Mouse (Mus musculus): Measurements from ENCODE around the gene Flt3l. TPM values are rescaled to one million over a fixed set of nuclear protein-coding genes. Genes with fewer than 3 reads are reported as not detected.
"Not testable (repeated sequence)": the region's sequence is repeated elsewhere in the genome, so short reads cannot be mapped to it uniquely, and the experiment has no call there.

The Flt3l gene
- polyA plus RNA-seq, 1 experiment from 2014 or later, result 3.4 TPM

DNA sequence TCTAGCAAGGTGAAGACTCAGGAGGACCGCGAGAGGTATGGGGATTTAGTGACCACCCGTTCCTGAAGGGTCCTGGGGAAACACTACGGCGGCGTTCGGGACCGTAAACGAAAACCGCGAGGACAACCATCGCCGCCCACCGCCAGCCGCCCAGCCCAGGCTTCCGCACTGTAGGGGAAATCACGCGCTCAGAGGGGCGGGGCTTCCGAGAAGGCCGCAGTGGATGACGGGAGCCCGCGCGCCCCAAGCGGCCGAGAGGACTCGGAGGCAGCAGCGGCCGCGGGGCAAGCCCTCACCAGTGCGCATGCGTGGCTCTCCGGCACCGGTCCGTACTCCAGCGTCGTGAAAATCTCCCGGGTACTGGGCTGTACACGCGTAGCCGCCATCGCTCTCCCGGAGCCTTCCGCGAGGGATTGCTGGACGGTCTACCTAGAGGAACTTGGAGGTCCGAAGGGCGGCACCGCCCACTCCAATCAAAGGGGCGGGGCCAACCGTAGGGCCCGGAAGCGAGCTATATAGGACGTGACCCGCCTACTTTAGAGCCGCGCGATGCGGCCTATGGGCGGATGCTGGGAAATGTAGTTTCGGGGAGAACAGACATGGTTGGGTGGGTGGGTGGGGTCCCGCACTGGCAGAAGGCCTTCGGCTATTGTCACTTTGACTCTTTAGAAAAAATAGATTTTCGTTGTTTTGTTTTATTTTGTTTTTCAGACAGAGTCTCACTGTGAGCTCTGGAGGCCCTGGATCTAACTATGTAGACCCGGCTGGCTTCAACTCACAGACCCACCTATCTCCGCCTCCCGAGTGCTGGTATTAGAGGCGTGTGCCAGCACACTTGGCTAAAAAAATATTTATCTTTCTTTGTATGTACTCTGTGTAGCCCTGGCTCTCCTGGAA lies 18.1 kb upstream of the Flt3l start, which contains the start of the genes Pih1d1 and Aldh16a1:
TSS of gene Pih1d1 (plus strand) at position 208 of the 897 bp plus-strand sequence.
TSS of gene Aldh16a1 (minus strand) at position 489 of the 897 bp plus-strand sequence.
- Histone ChIP-seq H3K4me2 (peak within 1 kb of the TSS; percentile 89), H3K9me3 (replicated peaks) (no peaks in the 10 kb centered on the region), H3K27me3 (no peaks in the 10 kb centered on the region), H3K4me1 (replicated peaks) (peaks cover 39% of the 10 kb centered on the region), H3K4me3 (replicated peaks) (peak within 1 kb of the TSS; percentile 90), H3K27ac (replicated peaks) (peak within 1 kb of the TSS; percentile 95), H3K9ac (peak within 1 kb of the TSS; percentile 91), H3K36me3 (replicated peaks) (peaks cover 10% of the 10 kb centered on the region)
- ATAC-seq (ENCODE audit: insufficient read depth), result peak; percentile 93
- 3% methylated on average over 69 of the region's 69 CpGs for WGBS (ENCODE audit: insufficient replicate concordance)

DNA sequence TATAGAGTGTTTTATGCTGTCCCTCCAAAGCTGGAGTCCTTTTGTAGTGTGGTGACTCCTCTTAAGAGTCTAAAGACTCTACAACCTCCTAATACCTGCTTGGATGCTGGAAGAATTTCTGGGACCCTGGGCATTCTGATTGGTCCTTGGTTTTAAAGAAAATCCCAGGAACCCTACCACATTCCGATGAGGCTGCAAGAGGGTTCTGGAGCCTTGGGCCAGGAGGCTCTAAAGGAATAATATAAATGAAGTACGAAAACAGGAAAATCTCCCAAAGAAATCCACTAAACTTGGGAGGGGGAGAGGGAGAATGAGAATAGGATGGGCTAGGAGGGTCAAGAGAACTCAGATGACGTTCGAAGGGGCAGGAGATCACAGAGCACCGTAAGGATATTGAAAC lies 17.4 kb upstream of the Flt3l start:
- peak overlapping the region; percentile 90 for H3K4me3 ChIP-seq (replicated peaks)
- peak overlapping the region; percentile 95 for H3K27ac ChIP-seq (replicated peaks)
- H3K4me2 ChIP-seq, result peak overlapping the region; percentile 89
- H3K9me3 ChIP-seq (replicated peaks), result no peaks in the 10 kb centered on the region
- peaks cover 39% of the 10 kb centered on the region for H3K4me1 ChIP-seq (replicated peaks)
- peak overlapping the region; percentile 91 for H3K9ac ChIP-seq
- H3K27me3 ChIP-seq, result no peaks in the 10 kb centered on the region
- ATAC-seq (ENCODE audit: insufficient read depth), result no peak
- 2% methylated on average over 5 of the region's 5 CpGs for WGBS (ENCODE audit: insufficient replicate concordance)
- H3K36me3 ChIP-seq (replicated peaks), result peaks cover 9% of the 10 kb centered on the region; the same call in 1 of the 2 replicates

DNA sequence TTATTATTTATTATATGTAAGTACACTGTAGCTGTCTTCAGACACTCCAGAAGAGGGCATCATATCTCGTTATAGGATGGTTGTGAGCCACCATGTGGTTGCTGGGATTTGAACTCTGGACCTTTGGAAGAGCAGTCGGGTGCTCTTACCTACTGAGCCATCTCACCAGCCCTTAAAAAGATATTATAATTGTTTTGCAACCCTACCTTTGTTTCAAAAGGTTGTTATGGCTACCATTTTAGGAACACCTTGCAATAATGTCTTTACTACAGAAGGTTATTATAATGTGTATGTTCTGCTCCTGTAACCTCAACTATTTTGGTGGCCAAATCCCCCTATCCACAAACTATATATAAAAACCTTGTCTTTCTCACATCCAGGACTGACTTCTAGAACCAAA lies 16.8 kb upstream of the Flt3l start:
- H3K4me3 ChIP-seq (replicated peaks), result peak overlapping the region; percentile 90

DNA sequence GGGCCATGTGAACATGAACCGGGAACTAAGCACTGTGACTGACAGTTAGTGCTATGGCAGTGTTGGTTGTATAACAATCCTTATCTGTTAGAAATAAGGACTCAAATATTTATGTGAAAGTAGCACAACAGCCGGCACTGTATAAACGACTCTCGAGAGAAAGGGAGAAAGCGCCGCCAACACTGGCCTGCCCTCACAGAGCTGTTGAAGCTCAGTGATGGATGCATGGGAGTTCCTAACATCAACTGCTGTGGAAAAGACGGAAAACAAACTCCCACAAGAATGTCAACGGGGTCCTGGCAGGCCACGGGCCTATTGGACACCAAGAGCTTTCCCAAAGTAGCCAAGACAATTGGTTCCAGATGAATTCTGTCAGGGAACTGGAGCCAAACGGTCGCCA lies 15.1 kb upstream of the Flt3l start:
- peaks cover 7% of the 10 kb centered on the region; the same call in 1 of the 2 replicates for H3K36me3 ChIP-seq (replicated peaks)
- 65% methylated on average over 11 of the region's 11 CpGs for WGBS (ENCODE audit: insufficient replicate concordance)
- no peak for ATAC-seq (ENCODE audit: insufficient read depth)
- H3K4me3 ChIP-seq (replicated peaks), result no peak overlapping the region
- no peak overlapping the region for H3K9ac ChIP-seq
- H3K9me3 ChIP-seq (replicated peaks), result no peaks in the 10 kb centered on the region
- peaks cover 52% of the 10 kb centered on the region for H3K4me1 ChIP-seq (replicated peaks)
- no peaks in the 10 kb centered on the region for H3K27me3 ChIP-seq
- H3K27ac ChIP-seq (replicated peaks), result no peak overlapping the region
- no peak overlapping the region for H3K4me2 ChIP-seq

More for the DNA sequence above, 16.8 kb upstream of the Flt3l start:
- H3K27ac ChIP-seq (replicated peaks), result peak overlapping the region; percentile 95; the same call in 1 of the 2 replicates
- not testable (repeated sequence) for ATAC-seq (ENCODE audit: insufficient read depth); H3K9me3 ChIP-seq (replicated peaks); H3K27me3 ChIP-seq; H3K36me3 ChIP-seq (replicated peaks)
- H3K4me1 ChIP-seq (replicated peaks), result peaks cover 44% of the 10 kb centered on the region
- 68% methylated on average over 2 of the region's 2 CpGs for WGBS (ENCODE audit: insufficient replicate concordance)
- peak overlapping the region; percentile 91 for H3K9ac ChIP-seq
- H3K4me2 ChIP-seq, result peak overlapping the region; percentile 89

DNA sequence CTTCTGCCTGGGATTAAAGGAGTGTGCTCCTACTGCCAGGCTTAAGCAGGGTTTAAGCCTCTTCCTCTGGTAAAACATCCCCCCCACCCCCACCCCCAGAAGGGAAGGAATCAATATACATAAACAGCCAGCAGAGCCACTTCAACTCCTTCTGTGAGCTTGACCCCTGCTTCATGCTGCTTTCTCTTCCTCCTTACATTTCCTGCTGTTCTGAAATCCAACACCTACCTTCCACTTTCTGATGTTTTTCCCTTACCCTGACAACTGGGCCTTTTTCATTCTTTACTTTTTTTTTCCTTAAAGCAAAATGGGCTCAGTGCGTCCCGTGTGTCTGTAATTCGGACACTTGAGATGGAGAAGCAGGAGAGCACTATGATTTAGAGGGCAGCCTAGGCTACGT lies 14.1 kb upstream of the Flt3l start:
- no peak overlapping the region for H3K27ac ChIP-seq (replicated peaks)
- ATAC-seq (ENCODE audit: insufficient read depth), result no peak
- WGBS (ENCODE audit: insufficient replicate concordance), result 70% methylated on average over 4 of the region's 4 CpGs

DNA sequence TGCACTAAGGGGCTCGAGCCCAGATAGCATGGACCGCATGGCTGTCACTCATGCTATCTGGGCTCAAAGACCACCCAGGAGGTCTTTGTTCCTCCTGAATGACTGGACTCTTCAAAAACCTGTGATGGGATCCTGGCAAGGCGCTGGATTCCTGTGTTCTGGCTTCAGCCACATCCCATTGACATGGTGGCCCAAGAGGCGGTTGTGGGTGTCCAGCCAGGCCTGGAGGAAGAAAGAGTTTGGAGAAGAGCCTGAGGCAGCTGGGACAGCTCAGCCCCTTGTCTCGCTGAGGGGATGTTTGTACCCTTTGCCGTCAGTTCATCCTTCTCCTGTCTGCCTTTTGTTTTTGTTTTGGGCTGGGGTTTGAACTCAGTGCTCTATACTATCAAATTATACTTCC lies 13.3 kb upstream of the Flt3l start:
- H3K27ac ChIP-seq (replicated peaks), result no peak overlapping the region
- no peaks in the 10 kb centered on the region for H3K27me3 ChIP-seq
- no peak overlapping the region for H3K4me2 ChIP-seq
- WGBS (ENCODE audit: insufficient replicate concordance), result 75% methylated on average over 6 of the region's 6 CpGs
- H3K9me3 ChIP-seq (replicated peaks), result no peaks in the 10 kb centered on the region
- ATAC-seq (ENCODE audit: insufficient read depth), result no peak
- no peak overlapping the region for H3K4me3 ChIP-seq (replicated peaks)
- peaks cover 21% of the 10 kb centered on the region for H3K36me3 ChIP-seq (replicated peaks)
- peaks cover 40% of the 10 kb centered on the region for H3K4me1 ChIP-seq (replicated peaks)
- H3K9ac ChIP-seq, result no peak overlapping the region

More for the DNA sequence above, 14.1 kb upstream of the Flt3l start:
- no peaks in the 10 kb centered on the region for H3K9me3 ChIP-seq (replicated peaks)
- peaks cover 48% of the 10 kb centered on the region for H3K4me1 ChIP-seq (replicated peaks)
- H3K4me3 ChIP-seq (replicated peaks), result no peak overlapping the region
- H3K36me3 ChIP-seq (replicated peaks), result peaks cover 17% of the 10 kb centered on the region
- H3K27me3 ChIP-seq, result no peaks in the 10 kb centered on the region
- H3K9ac ChIP-seq, result no peak overlapping the region
- no peak overlapping the region for H3K4me2 ChIP-seq

DNA sequence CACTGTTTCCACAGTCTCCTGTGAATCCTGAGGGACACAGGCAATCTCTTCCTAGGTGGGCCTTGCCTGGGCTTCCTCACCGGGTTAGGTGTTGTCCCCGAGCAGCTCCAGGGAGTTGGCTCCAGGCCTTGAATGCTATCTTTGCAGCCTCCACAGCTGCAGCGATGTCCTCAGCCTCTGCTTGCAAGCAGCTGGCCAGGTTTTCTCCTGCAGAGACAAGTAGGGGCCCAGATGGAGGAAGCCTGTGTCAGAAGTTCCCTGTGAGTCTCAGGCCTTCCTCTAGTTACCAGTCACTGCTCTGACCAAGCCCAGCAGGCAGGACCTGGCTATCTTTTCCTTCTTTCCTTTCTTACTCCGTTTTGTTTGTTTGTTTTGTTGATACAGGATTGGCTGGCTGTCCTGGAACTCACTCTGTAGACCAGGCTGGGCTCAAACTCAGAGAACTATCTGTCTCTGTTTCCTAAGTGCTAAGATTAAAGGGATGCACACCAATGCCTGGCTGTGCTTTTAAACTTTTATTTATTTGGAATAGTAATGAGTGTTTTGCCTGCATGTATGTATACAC lies 12.4 kb upstream of the Flt3l start:
- no peak overlapping the region for H3K4me3 ChIP-seq (replicated peaks)
- no peaks in the 10 kb centered on the region for H3K27me3 ChIP-seq
- no peak overlapping the region for H3K9ac ChIP-seq
- peaks cover 30% of the 10 kb centered on the region for H3K36me3 ChIP-seq (replicated peaks)
- peaks cover 37% of the 10 kb centered on the region for H3K4me1 ChIP-seq (replicated peaks)
- H3K9me3 ChIP-seq (replicated peaks), result no peaks in the 10 kb centered on the region
- ATAC-seq (ENCODE audit: insufficient read depth), result no peak
- no peak overlapping the region for H3K4me2 ChIP-seq
- H3K27ac ChIP-seq (replicated peaks), result no peak overlapping the region
- WGBS (ENCODE audit: insufficient replicate concordance), result 50% methylated on average over 4 of the region's 4 CpGs

DNA sequence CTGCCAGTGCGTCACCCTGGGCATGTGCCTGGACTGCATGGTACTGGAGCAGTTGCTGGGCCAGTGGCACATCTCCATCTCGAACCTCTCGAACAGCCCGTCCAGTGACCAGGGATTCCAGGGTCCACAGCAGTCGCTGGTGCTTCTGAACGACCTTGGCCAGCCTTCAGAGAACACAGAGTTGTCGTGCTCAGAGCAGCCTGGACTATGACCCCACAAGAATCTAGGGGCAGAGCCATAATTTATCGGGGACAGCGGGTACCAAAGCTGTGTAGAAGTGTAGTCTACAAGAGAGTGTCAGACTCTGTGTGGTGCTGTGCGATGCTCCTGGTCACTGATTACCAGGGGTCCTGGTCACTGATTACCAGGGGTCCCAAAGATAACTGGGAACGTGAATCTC lies 11.7 kb upstream of the Flt3l start:
- Histone ChIP-seq H3K9me3 (replicated peaks) (no peaks in the 10 kb centered on the region), H3K27ac (replicated peaks) (no peak overlapping the region), H3K27me3 (no peaks in the 10 kb centered on the region), H3K36me3 (replicated peaks) (peaks cover 36% of the 10 kb centered on the region), H3K4me3 (replicated peaks) (no peak overlapping the region), H3K4me2 (no peak overlapping the region), H3K4me1 (replicated peaks) (peaks cover 30% of the 10 kb centered on the region), H3K9ac (no peak overlapping the region)
- peak; percentile 34 for ATAC-seq (ENCODE audit: insufficient read depth)
- WGBS (ENCODE audit: insufficient replicate concordance), result 75% methylated on average over 11 of the region's 11 CpGs

DNA sequence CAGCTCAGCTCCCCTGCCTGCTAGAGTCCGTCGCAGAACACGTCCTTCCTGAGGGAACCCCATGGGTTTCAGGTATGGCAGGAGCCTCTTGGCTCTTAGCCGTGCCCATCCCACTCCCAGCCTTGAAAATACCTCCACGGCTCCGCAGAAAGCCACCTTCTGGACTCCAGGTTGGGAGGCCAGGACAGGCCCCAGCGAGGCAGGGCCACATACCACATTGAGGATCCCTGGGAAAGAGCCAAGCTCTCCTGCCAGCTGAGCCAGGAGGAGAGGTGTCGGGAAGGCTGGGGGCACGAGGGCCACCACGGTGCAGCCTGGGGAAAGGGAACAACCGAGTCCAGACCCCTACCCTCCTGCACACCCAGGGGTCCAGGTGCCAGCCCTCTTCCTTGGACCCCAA lies 11.0 kb upstream of the Flt3l start:
- no peak overlapping the region for H3K4me2 ChIP-seq
- WGBS (ENCODE audit: insufficient replicate concordance), result 86% methylated on average over 11 of the region's 11 CpGs
- no peak overlapping the region for H3K9ac ChIP-seq
- H3K27me3 ChIP-seq, result no peaks in the 10 kb centered on the region
- ATAC-seq (ENCODE audit: insufficient read depth), result no peak
- H3K4me3 ChIP-seq (replicated peaks), result no peak overlapping the region
- H3K27ac ChIP-seq (replicated peaks), result no peak overlapping the region
- peaks cover 43% of the 10 kb centered on the region for H3K36me3 ChIP-seq (replicated peaks)
- H3K4me1 ChIP-seq (replicated peaks), result peaks cover 30% of the 10 kb centered on the region
- no peaks in the 10 kb centered on the region for H3K9me3 ChIP-seq (replicated peaks)

DNA sequence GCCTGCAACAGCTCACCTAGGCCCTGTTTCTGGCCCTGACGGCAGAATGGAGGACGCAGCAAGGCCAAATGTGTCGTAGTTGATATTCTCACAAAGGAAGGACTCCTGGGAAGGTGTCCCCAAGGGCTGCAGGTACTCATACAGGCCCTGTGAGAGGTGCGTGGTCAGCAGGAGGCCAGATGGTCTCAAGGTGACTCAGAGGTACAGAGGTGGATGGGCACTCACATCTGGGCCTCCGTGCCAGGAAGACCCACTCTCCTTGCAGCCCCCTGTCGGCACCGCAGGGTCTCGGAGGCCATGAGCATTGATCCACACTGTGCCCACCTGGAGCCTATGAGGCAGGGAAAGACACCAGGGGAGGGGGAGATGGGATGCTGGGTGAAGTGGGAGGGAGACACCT lies 9.2 kb upstream of the Flt3l start:
- Histone ChIP-seq H3K4me3 (replicated peaks) (no peak overlapping the region), H3K9me3 (replicated peaks) (no peaks in the 10 kb centered on the region), H3K36me3 (replicated peaks) (peaks cover 49% of the 10 kb centered on the region), H3K9ac (no peak overlapping the region), H3K27me3 (no peaks in the 10 kb centered on the region), H3K4me1 (replicated peaks) (peaks cover 19% of the 10 kb centered on the region; the same call in 1 of the 2 replicates), H3K4me2 (no peak overlapping the region), H3K27ac (replicated peaks) (no peak overlapping the region)
- WGBS (ENCODE audit: insufficient replicate concordance), result 85% methylated on average over 8 of the region's 8 CpGs
- ATAC-seq (ENCODE audit: insufficient read depth), result no peak
